Mouse (Mus musculus) heart, embryonic 14.5 days (tissue): Measurements from ENCODE around the gene S100a11. TPM values are rescaled to one million over a fixed set of nuclear protein-coding genes. Genes with fewer than 3 reads are reported as not detected.

Experiments used
- ATAC-seq: fragments of 200-750 bp; cut with Nextera tagmentation; 2 replicates; pipeline ENCODE4 v1.8.0; 2017; ENCODE audit warnings: low read depth, moderate TSS enrichment; ENCODE audit not compliant: insufficient number of reproducible peaks, insufficient read depth, low FRiP score
- H3K27ac ChIP-seq, 2 experiments: fragments of 200-500 bp in 1 of 2; fragments of 300-500 bp in 1 of 2; sonication (generic) in 1 of 2; replicated peaks in 1 of 2; 2 replicates each; pipeline ENCODE4 v1.5.1; 2012 to 2014; ENCODE audit warnings: low read depth in 2 of 2, low read length in 2 of 2, control low read depth in 1 of 2, mild to moderate bottlenecking in 1 of 2, mixed read lengths in 1 of 2; ENCODE audit not compliant: control insufficient read depth in 1 of 2, insufficient read depth in 1 of 2
- H3K27me3 ChIP-seq: fragments of 300-500 bp; sonication (generic); 2 replicates; pipeline ENCODE4 v1.6.1; 2014; ENCODE audit warnings: mild to moderate bottlenecking, low read length, control low read depth; ENCODE audit not compliant: control insufficient read depth, insufficient read depth
- H3K36me3 ChIP-seq: fragments of 300-500 bp; sonication (generic); 2 replicates; pipeline ENCODE4 v1.6.1; 2014; ENCODE audit warnings: mild to moderate bottlenecking, control low read depth, low read length, mixed read lengths; ENCODE audit not compliant: control insufficient read depth, insufficient read depth
- H3K4me1 ChIP-seq, 2 experiments: fragments of 200-500 bp in 1 of 2; fragments of 300-500 bp in 1 of 2; sonication (generic) in 1 of 2; 2 replicates each; pipeline ENCODE4 v1.6.1; 2012 to 2014; ENCODE audit warnings: low read length in 2 of 2, control low read depth in 1 of 2, mixed read lengths in 1 of 2; ENCODE audit not compliant: control insufficient read depth in 2 of 2, insufficient read depth in 2 of 2
- H3K4me2 ChIP-seq: fragments of 300-500 bp; sonication (generic); 2 replicates; pipeline ENCODE4 v1.6.1; 2014; ENCODE audit warnings: mild to moderate bottlenecking, low read length
- H3K4me3 ChIP-seq, 2 experiments: fragments of 200-500 bp in 1 of 2; fragments of 300-500 bp in 1 of 2; sonication (generic) in 1 of 2; 2 replicates each; pipeline ENCODE4 v1.5.1; 2012 to 2014; ENCODE audit warnings: low read length in 2 of 2, mild to moderate bottlenecking in 2 of 2, control low read depth in 1 of 2, low read depth in 1 of 2, moderate library complexity in 1 of 2; ENCODE audit not compliant: control insufficient read depth in 1 of 2, insufficient read depth in 1 of 2
- H3K9ac ChIP-seq: fragments of 300-500 bp; sonication (generic); 2 replicates; pipeline ENCODE4 v1.6.1; 2014; ENCODE audit warnings: mild to moderate bottlenecking, low read length
- H3K9me3 ChIP-seq: fragments of 300-500 bp; sonication (generic); 2 replicates; pipeline ENCODE4 v1.6.1; 2016; ENCODE audit warnings: low read length, control low read depth; ENCODE audit not compliant: control insufficient read depth
- WGBS: fragments of 180-500 bp; shearing (Covaris S2); extraction: QIAGEN DNeasy Blood & Tissue Kit; methylation state at CpG from one replicate; pipeline ENCODE4 v1.1.7; 2014; 5-methylcytosine and 5-hydroxymethylcytosine counted together
- polyA plus RNA-seq: library from polyadenylated mRNA; unstranded; fragments of >200 nt; fragmentation: Nextera tagmentation; extraction: Ambion mirVana; gene quantifications from 2 replicates; pipeline ENCODE4 v1.2.1, GENCODE M21; 2014

Gene S100a11
- polyA plus RNA-seq, 1 experiment from 2014 or later = 961 TPM

- Histone ChIP-seq H3K27ac (no peak overlapping the region), H3K9me3 (no peaks in the 10 kb centered on the region), H3K9ac (no peak overlapping the region), H3K36me3 (0 out of 2 replicates have a peak, but pooled peaks cover under 1% of the 10 kb centered on the region), H3K4me3 (peak overlapping the region in 1 of 2 experiments; percentile 72; a peak in 1 of 4 replicates), H3K4me1 (peaks cover 7 to 30% of the 10 kb centered on the region in 2 experiments; a peak in 3 of 4 replicates), H3K27me3 (no peaks in the 10 kb centered on the region), H3K4me2 (peak overlapping the region; percentile 90)
- WGBS = 55% methylated on average over 9 of the region's 9 CpGs
- ATAC-seq = no peak
Measured at GRCm38 (mm10) chr3:93553765-93554378, 33.6 kb downstream of the S100a11 start.

- 0 out of 2 replicates have a peak, but pooled peaks cover 3% of the 10 kb centered on the region for H3K36me3 ChIP-seq
- H3K4me2 ChIP-seq = peak overlapping the region; percentile 90
- H3K9me3 ChIP-seq = no peaks in the 10 kb centered on the region
- no peak for ATAC-seq
- H3K4me3 ChIP-seq = peak overlapping the region; percentile 72 to 84
- H3K27me3 ChIP-seq = no peaks in the 10 kb centered on the region
- peaks cover 7 to 30% of the 10 kb centered on the region in 2 experiments; a peak in 3 of 4 replicates for H3K4me1 ChIP-seq
- WGBS = 14% methylated on average over 13 of the region's 13 CpGs
- peak overlapping the region; percentile 31 to 82 for H3K27ac ChIP-seq
- peak overlapping the region; percentile 83 for H3K9ac ChIP-seq
Measured at GRCm38 (mm10) chr3:93554379-93554980, 34.2 kb downstream of the S100a11 start.

- peak; percentile 71 for ATAC-seq
- Histone ChIP-seq H3K9me3 (no peaks in the 10 kb centered on the region), H3K4me1 (peaks cover 7 to 30% of the 10 kb centered on the region in 2 experiments; a peak in 3 of 4 replicates), H3K4me3 (peak within 1 kb of the TSS; percentile 72 to 84), H3K9ac (peak within 1 kb of the TSS; percentile 83), H3K36me3 (0 out of 2 replicates have a peak, but pooled peaks cover 3% of the 10 kb centered on the region), H3K27ac (peak within 1 kb of the TSS; percentile 78 to 82), H3K27me3 (no peaks in the 10 kb centered on the region), H3K4me2 (peak within 1 kb of the TSS; percentile 90)
- WGBS = 1% methylated on average over 33 of the region's 39 CpGs
Measured at GRCm38 (mm10) chr3:93554981-93555877, 34.9 kb downstream of the S100a11 start, which contains the start of gene S100a10. S100a10 (plus strand) TSS chr3:93555080.

GRCm38 (mm10) chr3:93555878-93556254 lies 35.6 kb downstream of the S100a11 start:
- Histone ChIP-seq H3K36me3 (peaks cover 6% of the 10 kb centered on the region; the same call in 1 of the 2 replicates), H3K4me3 (peak overlapping the region; percentile 72 to 84), H3K4me2 (peak overlapping the region; percentile 90), H3K4me1 (peaks cover 7 to 30% of the 10 kb centered on the region in 2 experiments; a peak in 3 of 4 replicates), H3K9me3 (no peaks in the 10 kb centered on the region), H3K9ac (peak overlapping the region; percentile 83), H3K27ac (peak overlapping the region; percentile 78 to 82), H3K27me3 (no peaks in the 10 kb centered on the region)
- 21% methylated on average over 2 of the region's 2 CpGs for WGBS
- peak; percentile 52; the same call in 1 of the 2 replicates for ATAC-seq

- no peaks in the 10 kb centered on the region for H3K27me3 ChIP-seq
- no peaks in the 10 kb centered on the region for H3K9me3 ChIP-seq
- H3K36me3 ChIP-seq = peaks cover 13% of the 10 kb centered on the region
- peaks cover 7 to 30% of the 10 kb centered on the region in 2 experiments; a peak in 3 of 4 replicates for H3K4me1 ChIP-seq
- H3K4me2 ChIP-seq = peak overlapping the region; percentile 90
- H3K4me3 ChIP-seq = peak overlapping the region; percentile 72 to 84; a peak in 3 of 4 replicates
- H3K9ac ChIP-seq = peak overlapping the region; percentile 83
- H3K27ac ChIP-seq = peak overlapping the region in 1 of 2 experiments; percentile 82; a peak in 2 of 4 replicates
- ATAC-seq = no peak
- 33% methylated on average over 1 of the region's 1 CpGs for WGBS
Measured at GRCm38 (mm10) chr3:93556599-93556998, 36.3 kb downstream of the S100a11 start.

- H3K9me3 ChIP-seq = no peaks in the 10 kb centered on the region
- ATAC-seq = no peak
- no peak overlapping the region for H3K27ac ChIP-seq
- WGBS = 63% methylated on average over 4 of the region's 4 CpGs
- H3K4me1 ChIP-seq = peaks cover 7 to 30% of the 10 kb centered on the region in 2 experiments; a peak in 3 of 4 replicates
- peak overlapping the region; percentile 90; the same call in 1 of the 2 replicates for H3K4me2 ChIP-seq
- H3K4me3 ChIP-seq = no peak overlapping the region
- no peak overlapping the region for H3K9ac ChIP-seq
- H3K36me3 ChIP-seq = peaks cover 22% of the 10 kb centered on the region
- H3K27me3 ChIP-seq = no peaks in the 10 kb centered on the region
Measured at GRCm38 (mm10) chr3:93557471-93557870, 37.2 kb downstream of the S100a11 start.

- Histone ChIP-seq H3K36me3 (peaks cover 44% of the 10 kb centered on the region), H3K4me3 (no peak overlapping the region), H3K4me1 (peaks cover 4 to 24% of the 10 kb centered on the region in 2 experiments; a peak in 3 of 4 replicates), H3K4me2 (no peak overlapping the region), H3K27ac (no peak overlapping the region), H3K9ac (no peak overlapping the region), H3K9me3 (no peaks in the 10 kb centered on the region), H3K27me3 (no peaks in the 10 kb centered on the region)
- no peak for ATAC-seq
- 84% methylated on average over 6 of the region's 6 CpGs for WGBS
Measured at GRCm38 (mm10) chr3:93559961-93560360, 39.7 kb downstream of the S100a11 start.
